Mouse (Mus musculus) retina, embryonic 14.5 days (tissue): ENCODE results near the gene Slc7a7.
"Not testable (repeated sequence)": the region's sequence is repeated elsewhere in the genome, so short reads cannot be mapped to it uniquely, and the experiment has no call there.

ENCODE experiments used
- DNase-seq: peaks from one replicate; pipeline ENCODE4 v3.0.0-alpha.2; 2015; ENCODE audit warnings: low spot score

The Slc7a7 gene

GRCm38 (mm10) chr14:54377166-54377565 lies 40.4 kb downstream of the Slc7a7 start:
- DNase-seq, result no peak

GRCm38 (mm10) chr14:54375916-54376315 lies 41.7 kb downstream of the Slc7a7 start:
- DNase-seq, result peak; percentile 38

GRCm38 (mm10) chr14:54372923-54373322 lies 44.7 kb downstream of the Slc7a7 start:
- DNase-seq, result no peak

GRCm38 (mm10) chr14:54371460-54371859 lies 46.1 kb downstream of the Slc7a7 start:
- DNase-seq, result no peak

GRCm38 (mm10) chr14:54370595-54370994 lies 47.0 kb downstream of the Slc7a7 start:
- DNase-seq, result no peak

GRCm38 (mm10) chr14:54369372-54369771 lies 48.2 kb downstream of the Slc7a7 start:
- no peak for DNase-seq

GRCm38 (mm10) chr14:54367429-54368060 lies 50.0 kb downstream of the Slc7a7 start:
- no peak for DNase-seq

- no peak for DNase-seq
These were observed 51.0 kb downstream of the Slc7a7 start for GRCm38 (mm10) chr14:54366581-54366980.

- no peak for DNase-seq
These were observed 52.4 kb downstream of the Slc7a7 start for GRCm38 (mm10) chr14:54365026-54365645.

GRCm38 (mm10) chr14:54363156-54363555 lies 54.4 kb downstream of the Slc7a7 start:
- no peak for DNase-seq

GRCm38 (mm10) chr14:54360577-54361340 lies 56.8 kb downstream of the Slc7a7 start, which contains the start of gene Oxa1l:
Gene Oxa1l, plus strand, starts transcription at chr14:54360834.
- DNase-seq, result peak; percentile 96

- no peak for DNase-seq
These were observed 63.2 kb downstream of the Slc7a7 start for GRCm38 (mm10) chr14:54354406-54354805.

GRCm38 (mm10) chr14:54352314-54352713 lies 65.3 kb downstream of the Slc7a7 start:
- DNase-seq, result no peak

- DNase-seq, result not testable (repeated sequence)
These were observed 66.6 kb downstream of the Slc7a7 start for GRCm38 (mm10) chr14:54350773-54351541.

- DNase-seq, result not testable (repeated sequence)
These were observed 75.8 kb downstream of the Slc7a7 start for GRCm38 (mm10) chr14:54341807-54342206.

- no peak for DNase-seq
These were observed 76.7 kb downstream of the Slc7a7 start for GRCm38 (mm10) chr14:54340836-54341235.

GRCm38 (mm10) chr14:54333452-54334189 lies 84.0 kb downstream of the Slc7a7 start:
- no peak for DNase-seq

- peak; percentile 65 for DNase-seq
These were observed 85.2 kb downstream of the Slc7a7 start for GRCm38 (mm10) chr14:54332176-54333074.

- no peak for DNase-seq
These were observed 86.4 kb downstream of the Slc7a7 start for GRCm38 (mm10) chr14:54331178-54331577.

GRCm38 (mm10) chr14:54329201-54329600 lies 88.4 kb downstream of the Slc7a7 start:
- DNase-seq, result no peak
